Mouse (Mus musculus) kidney, adult 2 months (tissue): Measurements from ENCODE around the gene Cfap161. TPM values are rescaled to one million over a fixed set of nuclear protein-coding genes. Genes with fewer than 3 reads are reported as not detected.

Experiments
- DNase-seq: peaks from one replicate; pipeline ENCODE4 v3.0.0; 2021
- H3K27ac ChIP-seq: fragments of 200-500 bp; 2 replicates; pipeline ENCODE4 v1.5.1; 2012; ENCODE audit warnings: low read depth, low read length, control low read depth, inconsistent platforms; ENCODE audit not compliant: insufficient read depth
- H3K27me3 ChIP-seq: fragments of 200-500 bp; replicated peaks from 2 replicates; pipeline ENCODE4 v1.6.1; 2012; ENCODE audit warnings: mild to moderate bottlenecking, moderate library complexity, low read length, inconsistent platforms; ENCODE audit not compliant: control insufficient read depth, insufficient read depth
- H3K36me3 ChIP-seq: fragments of 200-500 bp; 2 replicates; pipeline ENCODE4 v1.6.1; 2012; ENCODE audit warnings: mild to moderate bottlenecking, moderate library complexity, low read length, inconsistent platforms; ENCODE audit not compliant: control insufficient read depth, insufficient read depth
- H3K4me1 ChIP-seq: fragments of 200-500 bp; 2 replicates; pipeline ENCODE4 v1.6.1; 2011; ENCODE audit warnings: low read length; ENCODE audit not compliant: control insufficient read depth, insufficient read depth
- H3K4me3 ChIP-seq: fragments of 200-500 bp; 2 replicates; pipeline ENCODE4 v1.5.1; 2011; ENCODE audit warnings: mild to moderate bottlenecking, low read depth, low read length, control low read depth; ENCODE audit not compliant: insufficient read depth
- CTCF ChIP-seq: fragments of 200-500 bp; conservative IDR thresholded peaks from 2 replicates; pipeline ENCODE4 v1.5.1; 2011; ENCODE audit warnings: low read depth, mild to moderate bottlenecking, control low read depth, low read length, moderate library complexity, mixed read lengths; ENCODE audit not compliant: insufficient read depth, insufficient read length
- POLR2A ChIP-seq: fragments of 200-500 bp; IDR thresholded peaks from one replicate; pipeline ENCODE4 v1.6.1; 2011; ENCODE audit warnings: low read depth, low read length, control low read depth
- WGBS: fragments of 180-500 bp; shearing (Covaris S2); methylation state at CpG from one replicate; pipeline ENCODE4 v1.1.7; 2018; 5-methylcytosine and 5-hydroxymethylcytosine counted together
- polyA plus RNA-seq: library from polyadenylated mRNA; depleted of rRNA; stranded (reverse); fragments of >200 nt; gene quantifications from 2 replicates; pipeline ENCODE4 v1.2.3, GENCODE M21; 2012

The Cfap161 gene
- polyA plus RNA-seq, 1 experiment: not detected

GRCm38 (mm10) chr7:83739680-83740310 lies 54.9 kb downstream of the Cfap161 start:
- DNase-seq: no peak
- Histone ChIP-seq H3K27ac (no peak overlapping the region), H3K4me1 (no peaks in the 10 kb centered on the region), H3K4me3 (no peak overlapping the region), H3K27me3 (no peaks in the 10 kb centered on the region), H3K36me3 (no peaks in the 10 kb centered on the region)
- TF ChIP-seq POLR2A (no peak), CTCF (no peak)
- WGBS: 63% methylated on average over 7 of the region's 7 CpGs

- no peaks in the 10 kb centered on the region for H3K36me3 ChIP-seq
- H3K4me3 ChIP-seq: no peak overlapping the region
- 66% methylated on average over 10 of the region's 10 CpGs for WGBS
- no peaks in the 10 kb centered on the region for H3K4me1 ChIP-seq
- DNase-seq: no peak
- TF ChIP-seq CTCF: no peak
- TF ChIP-seq POLR2A: no peak
- H3K27ac ChIP-seq: no peak overlapping the region
- H3K27me3 ChIP-seq: no peaks in the 10 kb centered on the region
These were observed 55.8 kb downstream of the Cfap161 start for GRCm38 (mm10) chr7:83738623-83739462.

- Histone ChIP-seq H3K27ac (no peak overlapping the region), H3K4me1 (no peaks in the 10 kb centered on the region)
- no peak for TF ChIP-seq CTCF
- TF ChIP-seq POLR2A: no peak
These were observed 56.7 kb downstream of the Cfap161 start for GRCm38 (mm10) chr7:83737914-83738490.

GRCm38 (mm10) chr7:83736341-83737115 lies 58.2 kb downstream of the Cfap161 start:
- no peaks in the 10 kb centered on the region for H3K4me1 ChIP-seq
- no peak for TF ChIP-seq CTCF
- no peak for TF ChIP-seq POLR2A
- no peaks in the 10 kb centered on the region for H3K36me3 ChIP-seq
- H3K4me3 ChIP-seq: no peak overlapping the region
- WGBS: 88% methylated on average over 6 of the region's 6 CpGs
- H3K27ac ChIP-seq: no peak overlapping the region
- no peak for DNase-seq
- no peaks in the 10 kb centered on the region for H3K27me3 ChIP-seq

More at GRCm38 (mm10) chr7:83737914-83738490, 56.7 kb downstream of the Cfap161 start:
- Histone ChIP-seq H3K27me3 (no peaks in the 10 kb centered on the region), H3K4me3 (no peak overlapping the region), H3K36me3 (no peaks in the 10 kb centered on the region)
- 62% methylated on average over 6 of the region's 6 CpGs for WGBS
- no peak for DNase-seq

GRCm38 (mm10) chr7:83735108-83735781 lies 59.4 kb downstream of the Cfap161 start:
- TF ChIP-seq CTCF: no peak
- TF ChIP-seq POLR2A: no peak
- WGBS: 89% methylated on average over 7 of the region's 7 CpGs
- no peak for DNase-seq
- Histone ChIP-seq H3K36me3 (no peaks in the 10 kb centered on the region), H3K4me3 (no peak overlapping the region), H3K4me1 (no peaks in the 10 kb centered on the region), H3K27me3 (no peaks in the 10 kb centered on the region), H3K27ac (no peak overlapping the region)

- no peak overlapping the region for H3K27ac ChIP-seq
- no peak for DNase-seq
- no peaks in the 10 kb centered on the region for H3K4me1 ChIP-seq
- 74% methylated on average over 6 of the region's 6 CpGs for WGBS
- no peak overlapping the region for H3K4me3 ChIP-seq
- H3K27me3 ChIP-seq: no peaks in the 10 kb centered on the region
- H3K36me3 ChIP-seq: no peaks in the 10 kb centered on the region
- TF ChIP-seq CTCF (no peak), POLR2A (no peak)
These were observed 60.0 kb downstream of the Cfap161 start for GRCm38 (mm10) chr7:83734671-83735082.
